Mouse (Mus musculus) C2C12 (cell line): Measurements from ENCODE around the gene Tgfb3. TPM values are rescaled to one million over a fixed set of nuclear protein-coding genes. Genes with fewer than 3 reads are reported as not detected.

Experiments
- H3K27me3 ChIP-seq: one replicate; pipeline ENCODE4 v1.6.1; 2011; ENCODE audit not compliant: control insufficient read depth, insufficient read depth, insufficient read length
- H3K36me3 ChIP-seq: one replicate; pipeline ENCODE4 v1.6.1; 2011; ENCODE audit not compliant: control insufficient read depth, insufficient read depth
- H3K4me3 ChIP-seq: one replicate; pipeline ENCODE4 v1.5.1; 2011; ENCODE audit warnings: mild to moderate bottlenecking, control low read depth; ENCODE audit not compliant: poor library complexity, insufficient read depth, severe bottlenecking
- H3K79me2 ChIP-seq: one replicate; pipeline ENCODE4 v1.6.1; 2011; ENCODE audit not compliant: control insufficient read depth, insufficient read depth
- H3K79me3 ChIP-seq: one replicate; pipeline ENCODE4 v1.6.1; 2011; ENCODE audit warnings: low read depth, control low read depth
- H3ac ChIP-seq: one replicate; pipeline ENCODE3; 2011; ENCODE audit warnings: low read depth; ENCODE audit not compliant: control insufficient read depth, insufficient read length
- CEBPB ChIP-seq: IDR thresholded peaks from one replicate; pipeline ENCODE4 v1.6.1; 2011; ENCODE audit warnings: low read depth, mild to moderate bottlenecking, control low read depth, moderate library complexity
- CTCF ChIP-seq: IDR thresholded peaks from one replicate; pipeline ENCODE4 v1.5.1; 2011; ENCODE audit not compliant: control insufficient read depth, insufficient read depth, insufficient read length
- FOSL1 ChIP-seq: IDR thresholded peaks from one replicate; pipeline ENCODE4 v1.8.0; 2011; ENCODE audit warnings: mild to moderate bottlenecking, low read length; ENCODE audit not compliant: poor library complexity, insufficient read depth, severe bottlenecking
- MAX ChIP-seq: IDR thresholded peaks from one replicate; pipeline ENCODE4 v1.6.1; 2011; ENCODE audit warnings: mild to moderate bottlenecking, control low read depth
- MYOD1 ChIP-seq: IDR thresholded peaks from one replicate; pipeline ENCODE4 v1.6.1; 2011; ENCODE audit warnings: low read depth; ENCODE audit not compliant: control insufficient read depth, insufficient read length
- MYOG ChIP-seq: IDR thresholded peaks from one replicate; pipeline ENCODE4 v1.6.1; 2011; ENCODE audit not compliant: control insufficient read depth, insufficient read length; ENCODE audit errors: extremely low read depth
- USF1 ChIP-seq: IDR thresholded peaks from one replicate; pipeline ENCODE4 v1.6.1; 2011; ENCODE audit warnings: low read depth, mild to moderate bottlenecking, control low read depth, moderate library complexity
- polyA plus RNA-seq: library from polyadenylated mRNA; unstranded; fragments of >200 nt; fragmentation: generic; extraction: Trizol; gene quantifications from one replicate; pipeline ENCODE4 v1.2.1, GENCODE M21; 2012; ENCODE audit warnings: missing spikeins

Tgfb3 gene
- polyA plus RNA-seq, 1 experiment: 12.1 TPM

- H3ac ChIP-seq: no peak overlapping the region
- H3K36me3 ChIP-seq: peaks cover 8% of the 10 kb centered on the region
- TF ChIP-seq CEBPB: no peak
- TF ChIP-seq MYOG: no peak
- TF ChIP-seq USF1: no peak
- TF ChIP-seq MYOD1: no peak
- TF ChIP-seq FOSL1: no peak
- TF ChIP-seq CTCF: no peak
- TF ChIP-seq MAX: no peak
- H3K79me2 ChIP-seq: no peaks in the 10 kb centered on the region
- no peaks in the 10 kb centered on the region for H3K79me3 ChIP-seq
- no peaks in the 10 kb centered on the region for H3K27me3 ChIP-seq
- H3K4me3 ChIP-seq: no peak overlapping the region
Measured at GRCm38 (mm10) chr12:86107645-86108044, 28.8 kb upstream of the Tgfb3 start.

GRCm38 (mm10) chr12:86106086-86106485 is 27.2 kb upstream of the Tgfb3 start:
- TF ChIP-seq MYOG: no peak
- TF ChIP-seq CTCF: no peak
- no peak for TF ChIP-seq USF1
- no peak for TF ChIP-seq MYOD1
- no peak for TF ChIP-seq MAX
- TF ChIP-seq FOSL1: no peak
- no peak for TF ChIP-seq CEBPB
- Histone ChIP-seq H3K36me3 (no peaks in the 10 kb centered on the region), H3K4me3 (no peak overlapping the region), H3K79me2 (no peaks in the 10 kb centered on the region), H3K79me3 (no peaks in the 10 kb centered on the region), H3ac (no peak overlapping the region), H3K27me3 (no peaks in the 10 kb centered on the region)

GRCm38 (mm10) chr12:86105546-86105945 is 26.7 kb upstream of the Tgfb3 start:
- Histone ChIP-seq H3K27me3 (no peaks in the 10 kb centered on the region), H3K4me3 (no peak overlapping the region), H3K36me3 (no peaks in the 10 kb centered on the region), H3ac (no peak overlapping the region), H3K79me3 (no peaks in the 10 kb centered on the region), H3K79me2 (no peaks in the 10 kb centered on the region)
- TF ChIP-seq MYOD1 (no peak), FOSL1 (no peak), CEBPB (no peak), MAX (no peak), MYOG (no peak), CTCF (no peak), USF1 (no peak)

GRCm38 (mm10) chr12:86104297-86104696 is 25.5 kb upstream of the Tgfb3 start:
- Histone ChIP-seq H3K27me3 (no peaks in the 10 kb centered on the region), H3K79me2 (no peaks in the 10 kb centered on the region), H3K79me3 (no peaks in the 10 kb centered on the region), H3K4me3 (no peak overlapping the region), H3K36me3 (no peaks in the 10 kb centered on the region), H3ac (no peak overlapping the region)
- TF ChIP-seq MAX (no peak), FOSL1 (no peak), USF1 (no peak), MYOD1 (no peak), CTCF (no peak), CEBPB (no peak), MYOG (no peak)

- Histone ChIP-seq H3K79me2 (no peaks in the 10 kb centered on the region), H3ac (no peak overlapping the region), H3K79me3 (no peaks in the 10 kb centered on the region), H3K27me3 (no peaks in the 10 kb centered on the region), H3K4me3 (no peak overlapping the region), H3K36me3 (no peaks in the 10 kb centered on the region)
- TF ChIP-seq CTCF (no peak), MYOD1 (no peak)
Measured at GRCm38 (mm10) chr12:86103852-86104251, 25.0 kb upstream of the Tgfb3 start.

GRCm38 (mm10) chr12:86103391-86103790 is 24.6 kb upstream of the Tgfb3 start:
- Histone ChIP-seq H3K27me3 (no peaks in the 10 kb centered on the region), H3K4me3 (no peak overlapping the region), H3K79me3 (no peaks in the 10 kb centered on the region), H3K36me3 (no peaks in the 10 kb centered on the region), H3K79me2 (no peaks in the 10 kb centered on the region), H3ac (no peak overlapping the region)
- no peak for TF ChIP-seq MYOD1
- TF ChIP-seq MYOG: no peak
- TF ChIP-seq MAX: no peak
- TF ChIP-seq FOSL1: no peak
- no peak for TF ChIP-seq CTCF
- TF ChIP-seq USF1: no peak
- no peak for TF ChIP-seq CEBPB
